Mouse (Mus musculus): ENCODE measurements around the gene Pop4.
"Not testable (repeated sequence)": the region's sequence is repeated elsewhere in the genome, so short reads cannot be mapped to it uniquely, and the experiment has no call there.

Gene Pop4

GRCm38 (mm10) chr7:38270703-38271510, at the start of gene Pop4:
Gene Pop4 (minus strand): TSS chr7:38271423.
- DNase-seq (ENCODE audit: low read depth), result peak; percentile 92

GRCm38 (mm10) chr7:38320641-38321040, 49.4 kb upstream of the Pop4 start:
- DNase-seq (ENCODE audit: low read depth), result no peak

GRCm38 (mm10) chr7:38282192-38282591, 11.0 kb upstream of the Pop4 start:
- not testable (repeated sequence) for DNase-seq (ENCODE audit: low read depth)

GRCm38 (mm10) chr7:38272551-38272950, 1.3 kb upstream of the Pop4 start:
- DNase-seq (ENCODE audit: low read depth), result no peak

GRCm38 (mm10) chr7:38271859-38272258, 636 bp upstream of the Pop4 start:
- no peak for DNase-seq (ENCODE audit: low read depth)

GRCm38 (mm10) chr7:38271511-38271811, 238 bp upstream of the Pop4 start:
- DNase-seq (ENCODE audit: low read depth), result no peak

- DNase-seq (ENCODE audit: low read depth), result peak; percentile 39
Observed at GRCm38 (mm10) chr7:38267006-38267680, 4.1 kb downstream of the Pop4 start.

- DNase-seq (ENCODE audit: low read depth), result no peak
Observed at GRCm38 (mm10) chr7:38262406-38262805, 8.8 kb downstream of the Pop4 start.

GRCm38 (mm10) chr7:38259631-38260030, 11.6 kb downstream of the Pop4 start:
- DNase-seq (ENCODE audit: low read depth), result no peak

GRCm38 (mm10) chr7:38253441-38253840, 17.8 kb downstream of the Pop4 start:
- DNase-seq (ENCODE audit: low read depth), result no peak

GRCm38 (mm10) chr7:38251494-38252216, 19.6 kb downstream of the Pop4 start:
- no peak for DNase-seq (ENCODE audit: low read depth)

- DNase-seq (ENCODE audit: low read depth), result no peak
Observed at GRCm38 (mm10) chr7:38242417-38242816, 28.8 kb downstream of the Pop4 start.

- DNase-seq (ENCODE audit: low read depth), result no peak
Observed at GRCm38 (mm10) chr7:38237140-38237539, 34.1 kb downstream of the Pop4 start.

GRCm38 (mm10) chr7:38236400-38237105, 34.7 kb downstream of the Pop4 start:
- DNase-seq (ENCODE audit: low read depth), result no peak

GRCm38 (mm10) chr7:38230285-38230684, 40.9 kb downstream of the Pop4 start:
- no peak for DNase-seq (ENCODE audit: low read depth)

GRCm38 (mm10) chr7:38228329-38228728, 42.9 kb downstream of the Pop4 start:
- no peak for DNase-seq (ENCODE audit: low read depth)

- DNase-seq (ENCODE audit: low read depth), result peak; percentile 52
Observed at GRCm38 (mm10) chr7:38227900-38228298, 43.3 kb downstream of the Pop4 start, which contains the start of gene Plekhf1. Gene Plekhf1 (minus strand): TSS chr7:38228016.

GRCm38 (mm10) chr7:38227181-38227899, 43.9 kb downstream of the Pop4 start:
- peak; percentile 22 for DNase-seq (ENCODE audit: low read depth)

- no peak for DNase-seq (ENCODE audit: low read depth)
Observed at GRCm38 (mm10) chr7:38226226-38226625, 45.0 kb downstream of the Pop4 start.

- no peak for DNase-seq (ENCODE audit: low read depth)
Observed at GRCm38 (mm10) chr7:38224577-38225369, 46.5 kb downstream of the Pop4 start.

GRCm38 (mm10) chr7:38220866-38221265, 50.4 kb downstream of the Pop4 start:
- no peak for DNase-seq (ENCODE audit: low read depth)
